Mouse (Mus musculus) frontal cortex, postnatal 14 days (tissue): ENCODE data around the gene Phgdh.
A peak's percentile ranks its signal among the peaks of the same experiment; 100 is the strongest.

Experiments used
- DNase-seq, 2 experiments: peaks; one replicate each; pipeline ENCODE4 v3.0.0; 2022; ENCODE audit warnings: low spot score in 2 of 2

The Phgdh gene

GRCm38 (mm10) chr3:98295965-98296364 lies 43.8 kb downstream of the Phgdh start:
- DNase-seq = no peak

- no peak for DNase-seq
Measured at GRCm38 (mm10) chr3:98291044-98291443, 48.7 kb downstream of the Phgdh start.

GRCm38 (mm10) chr3:98283205-98283604 lies 56.6 kb downstream of the Phgdh start:
- DNase-seq = no peak

- no peak for DNase-seq
Measured at GRCm38 (mm10) chr3:98282422-98282821, 57.4 kb downstream of the Phgdh start.

GRCm38 (mm10) chr3:98280933-98281678 lies 58.7 kb downstream of the Phgdh start:
- peak; percentile 20 to 57 for DNase-seq

GRCm38 (mm10) chr3:98280204-98280932 lies 59.4 kb downstream of the Phgdh start, which contains the start of gene Hmgcs2:
Gene Hmgcs2 (plus strand): TSS chr3:98280435.
- DNase-seq = peak in 1 of 2 experiments; percentile 8

- no peak for DNase-seq
Measured at GRCm38 (mm10) chr3:98279682-98280081, 60.1 kb downstream of the Phgdh start.

GRCm38 (mm10) chr3:98273623-98274398 lies 66.0 kb downstream of the Phgdh start:
- no peak for DNase-seq

- DNase-seq = no peak
Measured at GRCm38 (mm10) chr3:98267249-98267651, 72.5 kb downstream of the Phgdh start.
